In genomic region chr16:93006321-93006984, GRCm38 (mm10) we compare ENCODE assay signal across 8 mouse cellular contexts.
DNase-seq lines count a peak whose midpoint lies in the region; ATAC-seq lines count a peak whose summit lies in the region.

No protein-coding gene starts in this region.

- 5% methylated on average over 21 of the region's 21 CpGs for WGBS in midbrain, embryonic 12.5 days

- peak overlapping the region; percentile 38 for H3K4me2 ChIP-seq in midbrain, embryonic 12.5 days (replicated peaks)

- peak overlapping the region; percentile 13; the same call in 1 of the 2 replicates for H3K4me3 ChIP-seq in midbrain, embryonic 12.5 days

- H3K36me3 ChIP-seq in midbrain, embryonic 12.5 days: no peaks in the 10 kb centered on the region

- peak; percentile 56 to 57 for DNase-seq in cerebellum, postnatal 10 days
- DNase-seq in embryo, embryonic 9.5 days (ENCODE audit: extremely low spot score): peak; percentile 44
- DNase-seq in heart, adult 9 months (ENCODE audit: low spot score in 2 of 2): peak; percentile 15 to 37
- DNase-seq in kidney, adult 9 months: peak; percentile 18
- DNase-seq in spleen, adult 18-20 months: no peak

- peaks cover 8% of the 10 kb centered on the region for H3K4me1 ChIP-seq in midbrain, embryonic 12.5 days

- no peak overlapping the region for H3K9ac ChIP-seq in midbrain, embryonic 12.5 days (replicated peaks)

- H3K9me3 ChIP-seq in midbrain, embryonic 12.5 days: no peaks in the 10 kb centered on the region

- no peak for ATAC-seq in cerebellum, adult (ENCODE audit: insufficient number of reproducible peaks, low FRiP score, low TSS enrichment)
- ATAC-seq in midbrain, embryonic 12.5 days (ENCODE audit: low FRiP score, low read depth): no peak
- ATAC-seq in activated CD4-positive, CD25-positive, alpha-beta regulatory T cell, adult 4 months: no peak

- H3K27ac ChIP-seq in midbrain, embryonic 12.5 days (replicated peaks): no peak overlapping the region

- H3K27me3 ChIP-seq in midbrain, embryonic 12.5 days: peaks cover 13% of the 10 kb centered on the region

Comparison
In these comparisons a context has a peak if more than half of its experiments do, and no peak if none do; other contexts are left out.
1. DNase-seq: peak in cerebellum, postnatal 10 days (2 of 2), embryo, embryonic 9.5 days (single experiment), heart, adult 9 months (2 of 2) and kidney, adult 9 months (single experiment); none in spleen, adult 18-20 months (0 of 2).